Mouse (Mus musculus): ENCODE data around the gene Tshr. TPM values are rescaled to one million over a fixed set of nuclear protein-coding genes. Genes with fewer than 3 reads are reported as not detected.
"Not testable (repeated sequence)": the region's sequence is repeated elsewhere in the genome, so short reads cannot be mapped to it uniquely, and the experiment has no call there.

Gene Tshr
- polyA plus RNA-seq, 1 experiment from 2014 or later, result 0.70 TPM

GRCm38 (mm10) chr12:91513980-91514379 is 129.6 kb downstream of the Tshr start:
- no peak overlapping the region for H3K9ac ChIP-seq
- no peak for ATAC-seq (ENCODE audit: insufficient number of reproducible peaks, insufficient read depth, low FRiP score, low TSS enrichment)
- H3K27me3 ChIP-seq, result no peaks in the 10 kb centered on the region
- H3K9me3 ChIP-seq, result no peaks in the 10 kb centered on the region
- no peak overlapping the region for H3K4me2 ChIP-seq (replicated peaks)
- no peak overlapping the region for H3K4me3 ChIP-seq
- 0 out of 2 replicates have a peak, but pooled peaks cover 5% of the 10 kb centered on the region for H3K4me1 ChIP-seq
- 67% methylated on average over 6 of the region's 6 CpGs for WGBS
- no peak overlapping the region for H3K27ac ChIP-seq
- no peaks in the 10 kb centered on the region for H3K36me3 ChIP-seq

- no peak overlapping the region for H3K4me3 ChIP-seq
- no peaks in the 10 kb centered on the region for H3K9me3 ChIP-seq
- H3K27me3 ChIP-seq, result no peaks in the 10 kb centered on the region
- no peak overlapping the region for H3K27ac ChIP-seq
- no peak overlapping the region for H3K9ac ChIP-seq
- 0 out of 2 replicates have a peak, but pooled peaks cover 5% of the 10 kb centered on the region for H3K4me1 ChIP-seq
- H3K36me3 ChIP-seq, result no peaks in the 10 kb centered on the region
- H3K4me2 ChIP-seq (replicated peaks), result no peak overlapping the region
- no peak for ATAC-seq (ENCODE audit: insufficient number of reproducible peaks, insufficient read depth, low FRiP score, low TSS enrichment)
- WGBS, result 30% methylated on average over 3 of the region's 3 CpGs
These were observed 133.4 kb downstream of the Tshr start for GRCm38 (mm10) chr12:91517808-91518207.

GRCm38 (mm10) chr12:91523626-91524025 is 139.3 kb downstream of the Tshr start:
- H3K4me3 ChIP-seq, result no peak overlapping the region
- no peak overlapping the region for H3K9ac ChIP-seq
- H3K27ac ChIP-seq, result no peak overlapping the region
- H3K4me2 ChIP-seq (replicated peaks), result no peak overlapping the region
- no peaks in the 10 kb centered on the region for H3K4me1 ChIP-seq
- no peaks in the 10 kb centered on the region for H3K36me3 ChIP-seq
- no peaks in the 10 kb centered on the region for H3K27me3 ChIP-seq
- no peak for ATAC-seq (ENCODE audit: insufficient number of reproducible peaks, insufficient read depth, low FRiP score, low TSS enrichment)
- no peaks in the 10 kb centered on the region for H3K9me3 ChIP-seq
- WGBS, result 69% methylated on average over 3 of the region's 3 CpGs

GRCm38 (mm10) chr12:91534514-91534913 is 150.2 kb downstream of the Tshr start:
- 73% methylated on average over 6 of the region's 6 CpGs for WGBS
- no peak overlapping the region for H3K4me3 ChIP-seq

GRCm38 (mm10) chr12:91540202-91540601 is 155.8 kb downstream of the Tshr start:
- no peak for ATAC-seq (ENCODE audit: insufficient number of reproducible peaks, insufficient read depth, low FRiP score, low TSS enrichment)
- 85% methylated on average over 7 of the region's 7 CpGs for WGBS
- no peak overlapping the region for H3K4me3 ChIP-seq
- H3K9me3 ChIP-seq, result no peaks in the 10 kb centered on the region
- no peaks in the 10 kb centered on the region for H3K36me3 ChIP-seq
- H3K4me1 ChIP-seq, result no peaks in the 10 kb centered on the region
- H3K27me3 ChIP-seq, result no peaks in the 10 kb centered on the region
- no peak overlapping the region for H3K4me2 ChIP-seq (replicated peaks)
- no peak overlapping the region for H3K27ac ChIP-seq
- H3K9ac ChIP-seq, result no peak overlapping the region

More at GRCm38 (mm10) chr12:91534514-91534913, 150.2 kb downstream of the Tshr start:
- no peak overlapping the region for H3K4me2 ChIP-seq (replicated peaks)
- no peaks in the 10 kb centered on the region for H3K36me3 ChIP-seq
- H3K9me3 ChIP-seq, result no peaks in the 10 kb centered on the region
- no peak overlapping the region for H3K9ac ChIP-seq
- no peak overlapping the region for H3K27ac ChIP-seq
- no peaks in the 10 kb centered on the region for H3K27me3 ChIP-seq
- no peaks in the 10 kb centered on the region for H3K4me1 ChIP-seq
- ATAC-seq (ENCODE audit: insufficient number of reproducible peaks, insufficient read depth, low FRiP score, low TSS enrichment), result no peak

GRCm38 (mm10) chr12:91549471-91549870 is 165.1 kb downstream of the Tshr start:
- Histone ChIP-seq H3K27me3 (no peaks in the 10 kb centered on the region), H3K9me3 (no peaks in the 10 kb centered on the region), H3K9ac (no peak overlapping the region), H3K27ac (no peak overlapping the region), H3K4me2 (replicated peaks) (no peak overlapping the region), H3K4me3 (no peak overlapping the region), H3K36me3 (peaks cover 6% of the 10 kb centered on the region; the same call in 1 of the 2 replicates), H3K4me1 (no peaks in the 10 kb centered on the region; the same call in 1 of the 2 replicates)
- 82% methylated on average over 9 of the region's 9 CpGs for WGBS
- ATAC-seq (ENCODE audit: insufficient number of reproducible peaks, insufficient read depth, low FRiP score, low TSS enrichment), result no peak

GRCm38 (mm10) chr12:91551773-91552526 is 167.6 kb downstream of the Tshr start:
- Histone ChIP-seq H3K36me3 (peaks cover 8% of the 10 kb centered on the region), H3K9me3 (no peaks in the 10 kb centered on the region), H3K4me2 (replicated peaks) (no peak overlapping the region), H3K4me1 (no peaks in the 10 kb centered on the region; the same call in 1 of the 2 replicates), H3K27ac (no peak overlapping the region), H3K9ac (no peak overlapping the region), H3K27me3 (no peaks in the 10 kb centered on the region), H3K4me3 (no peak overlapping the region)
- WGBS, result 79% methylated on average over 19 of the region's 19 CpGs
- 0 out of 2 replicates have a peak, but pooled peaks have one; percentile 69 for ATAC-seq (ENCODE audit: insufficient number of reproducible peaks, insufficient read depth, low FRiP score, low TSS enrichment)

- H3K27ac ChIP-seq; H3K4me3 ChIP-seq; H3K4me1 ChIP-seq; ATAC-seq (ENCODE audit: insufficient number of reproducible peaks, insufficient read depth, low FRiP score, low TSS enrichment); H3K9me3 ChIP-seq; H3K27me3 ChIP-seq; H3K4me2 ChIP-seq (replicated peaks); H3K9ac ChIP-seq: not testable (repeated sequence)
- WGBS, result 79% methylated on average over 8 of the region's 8 CpGs
- peaks cover 12% of the 10 kb centered on the region for H3K36me3 ChIP-seq
These were observed 173.1 kb downstream of the Tshr start for GRCm38 (mm10) chr12:91557358-91558005.

GRCm38 (mm10) chr12:91558152-91558551 is 173.8 kb downstream of the Tshr start:
- not testable (repeated sequence) for H3K4me1 ChIP-seq; H3K4me2 ChIP-seq (replicated peaks); ATAC-seq (ENCODE audit: insufficient number of reproducible peaks, insufficient read depth, low FRiP score, low TSS enrichment); H3K9me3 ChIP-seq; H3K27me3 ChIP-seq; H3K9ac ChIP-seq; H3K4me3 ChIP-seq; H3K27ac ChIP-seq
- H3K36me3 ChIP-seq, result peaks cover 19% of the 10 kb centered on the region
- WGBS, result 83% methylated on average over 4 of the region's 4 CpGs

- Histone ChIP-seq H3K9ac (no peak overlapping the region), H3K9me3 (no peaks in the 10 kb centered on the region), H3K4me1 (no peaks in the 10 kb centered on the region), H3K36me3 (peaks cover 68% of the 10 kb centered on the region), H3K27me3 (no peaks in the 10 kb centered on the region), H3K27ac (no peak overlapping the region), H3K4me2 (replicated peaks) (no peak overlapping the region), H3K4me3 (no peak overlapping the region)
- no peak for ATAC-seq (ENCODE audit: insufficient number of reproducible peaks, insufficient read depth, low FRiP score, low TSS enrichment)
- WGBS, result 94% methylated on average over 4 of the region's 4 CpGs
These were observed 182.8 kb downstream of the Tshr start for GRCm38 (mm10) chr12:91567145-91567544.

GRCm38 (mm10) chr12:91569255-91569654 is 184.9 kb downstream of the Tshr start:
- H3K36me3 ChIP-seq, result peaks cover 68% of the 10 kb centered on the region
- no peaks in the 10 kb centered on the region for H3K27me3 ChIP-seq
- WGBS, result 85% methylated on average over 3 of the region's 3 CpGs
- no peak overlapping the region for H3K4me2 ChIP-seq (replicated peaks)
- H3K4me1 ChIP-seq, result no peaks in the 10 kb centered on the region
- H3K9me3 ChIP-seq, result no peaks in the 10 kb centered on the region
- no peak overlapping the region for H3K27ac ChIP-seq
- no peak overlapping the region for H3K9ac ChIP-seq
- H3K4me3 ChIP-seq, result no peak overlapping the region
- ATAC-seq (ENCODE audit: insufficient number of reproducible peaks, insufficient read depth, low FRiP score, low TSS enrichment), result no peak

- WGBS, result 79% methylated on average over 2 of the region's 2 CpGs
- Histone ChIP-seq H3K27ac (no peak overlapping the region), H3K4me1 (no peaks in the 10 kb centered on the region), H3K4me2 (replicated peaks) (no peak overlapping the region), H3K9ac (no peak overlapping the region), H3K36me3 (peaks cover 64% of the 10 kb centered on the region), H3K4me3 (no peak overlapping the region), H3K9me3 (no peaks in the 10 kb centered on the region), H3K27me3 (no peaks in the 10 kb centered on the region)
- no peak for ATAC-seq (ENCODE audit: insufficient number of reproducible peaks, insufficient read depth, low FRiP score, low TSS enrichment)
These were observed 187.3 kb downstream of the Tshr start for GRCm38 (mm10) chr12:91571708-91572107.

All from embryonic facial prominence, embryonic 12.5 days (tissue).